Mouse (Mus musculus): ENCODE results near the gene Duxbl1. TPM values are rescaled to one million over a fixed set of nuclear protein-coding genes. Genes with fewer than 3 reads are reported as not detected.
"Not testable (repeated sequence)": the region's sequence is repeated elsewhere in the genome, so short reads cannot be mapped to it uniquely, and the experiment has no call there.

Duxbl1 gene
- polyA plus RNA-seq (2016; fragmentation: Nextera tagmentation; extraction: Ambion mirVana): 0.20 TPM in 1 of 2 replicates, not detected in the other

DNA sequence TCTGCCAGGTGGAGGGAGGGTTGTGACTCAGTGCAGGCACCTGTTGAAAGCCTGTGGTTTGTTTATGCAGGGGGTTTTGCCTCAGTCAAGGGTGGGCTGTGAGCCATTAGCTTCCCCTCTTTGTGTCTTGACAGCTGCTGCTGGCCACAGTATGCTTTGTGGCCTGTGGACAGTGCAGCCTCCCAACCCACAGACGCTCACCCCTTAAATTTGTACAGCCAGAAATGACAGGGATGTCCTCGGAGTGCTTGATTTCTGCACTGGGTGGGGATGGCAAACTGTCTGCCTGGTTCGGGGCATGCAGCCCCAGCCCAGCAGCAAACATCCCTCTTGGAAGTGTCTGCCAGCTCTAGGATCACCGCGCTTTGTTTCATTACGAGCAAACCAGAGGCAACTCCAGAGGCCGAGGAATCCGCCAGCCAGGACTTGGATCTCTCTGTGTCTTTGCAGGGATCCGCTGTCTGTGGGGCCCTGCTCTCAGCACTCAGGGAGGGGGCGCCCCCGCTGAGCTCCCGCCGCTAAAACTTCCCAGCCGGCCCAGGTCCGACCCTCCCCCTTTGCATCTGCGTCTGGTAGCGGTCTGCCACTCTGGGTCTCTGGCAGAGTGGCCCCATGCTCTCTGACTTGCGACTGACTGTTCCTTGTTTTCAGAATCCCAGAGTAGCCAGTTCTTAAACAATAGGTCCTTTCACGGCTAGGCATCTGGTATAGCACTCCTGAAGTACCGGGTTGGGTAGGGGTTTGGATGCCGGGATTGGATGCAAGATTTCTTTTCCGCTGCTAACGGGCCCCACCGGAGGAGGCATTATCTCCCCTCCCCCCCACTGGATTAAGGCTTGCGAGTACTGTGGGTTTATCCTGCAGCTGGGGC, at the start of gene Duxbl1:
TSS of gene Duxbl1 (plus strand) at position 207 of the 871 bp plus-strand sequence.
- H3K9me3 ChIP-seq (replicated peaks); H3K4me3 ChIP-seq; H3K4me1 ChIP-seq; H3K36me3 ChIP-seq; H3K27ac ChIP-seq; ATAC-seq; H3K27me3 ChIP-seq (replicated peaks); H3K4me2 ChIP-seq; H3K9ac ChIP-seq: not testable (repeated sequence)
- WGBS (ENCODE audit: insufficient replicate concordance): no CpG with 5 or more reads among the region's 25 CpGs

DNA sequence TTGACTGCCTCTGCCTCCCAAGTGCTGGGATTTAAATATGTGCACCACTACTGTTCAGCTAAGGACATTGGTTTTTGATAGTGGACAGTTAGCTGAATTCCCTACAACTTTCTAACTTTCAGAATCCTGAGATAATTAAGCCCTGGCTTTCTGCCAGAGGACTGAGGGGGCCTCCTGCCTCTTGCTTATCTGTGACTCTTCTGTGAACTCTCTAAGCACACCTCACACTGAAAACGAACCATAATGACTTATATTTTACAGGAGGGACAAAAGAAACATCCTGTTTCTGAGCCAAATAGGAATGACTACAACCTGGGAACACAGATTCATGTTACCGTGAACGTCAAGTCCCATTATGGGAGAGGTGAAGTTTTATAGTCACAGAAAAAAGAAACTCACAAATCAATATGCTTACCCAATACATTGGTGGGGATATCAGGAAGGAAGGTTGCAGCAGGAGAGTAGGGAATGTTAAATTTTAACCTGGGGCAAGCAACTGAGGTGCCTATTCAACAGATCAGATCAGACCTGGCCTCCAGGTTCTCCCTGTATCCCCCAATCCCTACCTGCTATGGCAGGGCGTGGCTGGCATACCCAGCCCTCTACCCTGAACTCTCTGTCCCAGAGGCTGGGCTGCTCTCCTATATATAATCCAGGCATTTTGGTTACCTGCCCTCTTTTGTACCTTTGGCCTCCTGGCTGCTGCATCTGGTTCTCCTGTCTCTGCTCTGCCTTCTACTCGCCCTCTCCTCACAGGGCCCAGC, 41.3 kb upstream of the Duxbl1 start:
- H3K27me3 ChIP-seq (replicated peaks); H3K27ac ChIP-seq; H3K4me3 ChIP-seq; H3K4me1 ChIP-seq; H3K9me3 ChIP-seq (replicated peaks); H3K4me2 ChIP-seq; H3K36me3 ChIP-seq; H3K9ac ChIP-seq: not testable (repeated sequence)
- no CpG with 5 or more reads among the region's 5 CpGs for WGBS (ENCODE audit: insufficient replicate concordance)
- peak; percentile 44; the same call in 1 of the 2 replicates for ATAC-seq

DNA sequence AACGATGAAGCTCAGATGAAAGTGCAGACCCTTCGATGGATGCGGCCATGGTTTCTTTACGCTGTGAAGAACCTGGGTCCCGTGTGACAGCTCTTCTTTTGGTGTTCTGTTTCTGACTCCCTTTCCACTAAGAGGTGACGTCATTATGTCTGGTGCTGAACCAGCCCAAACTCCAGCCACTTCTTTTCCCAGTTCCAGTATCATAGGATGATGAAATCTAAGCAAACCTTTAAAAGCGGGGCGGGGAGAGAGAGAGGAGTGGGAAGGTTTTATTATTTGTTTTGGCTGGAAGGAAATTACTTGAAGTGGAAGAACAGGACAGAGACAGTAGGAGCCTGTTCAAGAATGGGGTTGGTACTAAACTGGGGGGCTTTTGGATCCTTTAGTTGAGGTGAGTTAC, 40.4 kb upstream of the Duxbl1 start, which contains the start of gene Cphx1:
TSS of gene Cphx1 (plus strand) at position 301 of the 400 bp plus-strand sequence.
- not testable (repeated sequence) for H3K4me3 ChIP-seq; H3K4me2 ChIP-seq; H3K27ac ChIP-seq; H3K9ac ChIP-seq; ATAC-seq; H3K27me3 ChIP-seq (replicated peaks); H3K9me3 ChIP-seq (replicated peaks); H3K4me1 ChIP-seq; H3K36me3 ChIP-seq
- WGBS (ENCODE audit: insufficient replicate concordance): no CpG with 5 or more reads among the region's 8 CpGs

GRCm38 (mm10) chr14:25957861-25958260, 20.5 kb upstream of the Duxbl1 start:
- H3K36me3 ChIP-seq; H3K27me3 ChIP-seq (replicated peaks); H3K4me1 ChIP-seq; ATAC-seq; H3K27ac ChIP-seq; H3K9ac ChIP-seq; H3K9me3 ChIP-seq (replicated peaks); H3K4me2 ChIP-seq; H3K4me3 ChIP-seq: not testable (repeated sequence)
- WGBS (ENCODE audit: insufficient replicate concordance): no CpG with 5 or more reads among the region's 3 CpGs

DNA sequence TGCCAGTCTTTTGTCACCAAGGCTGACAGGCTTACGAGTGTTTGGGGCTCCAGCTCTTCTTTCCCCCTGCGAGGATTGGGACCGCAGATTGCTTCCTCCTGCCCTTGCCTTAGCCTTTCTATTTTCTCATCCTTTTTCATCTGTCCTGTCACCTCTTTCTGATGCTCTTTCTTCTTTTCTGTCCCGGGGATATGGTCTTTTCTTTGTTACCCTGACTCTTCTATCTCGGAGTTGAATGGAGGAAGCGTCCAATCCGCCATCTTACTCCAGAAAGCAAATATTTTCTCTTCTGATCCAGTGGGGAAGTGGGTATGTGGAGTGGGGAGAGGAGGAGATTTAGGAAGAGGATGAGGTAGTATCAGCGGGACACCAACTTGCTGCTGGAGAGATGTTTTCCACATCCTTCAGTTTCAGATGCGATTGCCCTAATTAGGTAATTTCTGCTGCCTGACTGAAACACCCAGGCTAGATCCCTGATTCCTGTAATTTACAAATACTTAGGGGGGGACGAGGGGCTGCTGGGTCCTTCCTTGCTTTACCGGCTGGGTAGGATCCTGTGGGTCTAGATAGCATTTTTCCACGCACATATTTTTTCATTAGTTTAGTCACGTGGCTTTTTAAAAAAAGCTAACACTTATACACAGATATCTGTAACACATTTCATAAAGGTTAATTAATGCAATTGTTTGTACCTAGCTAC, 1.0 kb downstream of the Duxbl1 start:
- H3K27me3 ChIP-seq (replicated peaks); H3K9ac ChIP-seq; ATAC-seq; H3K4me2 ChIP-seq; H3K9me3 ChIP-seq (replicated peaks); H3K36me3 ChIP-seq; H3K4me1 ChIP-seq; H3K4me3 ChIP-seq; H3K27ac ChIP-seq: not testable (repeated sequence)
- WGBS (ENCODE audit: insufficient replicate concordance): 6% methylated on average over 7 of the region's 13 CpGs

DNA sequence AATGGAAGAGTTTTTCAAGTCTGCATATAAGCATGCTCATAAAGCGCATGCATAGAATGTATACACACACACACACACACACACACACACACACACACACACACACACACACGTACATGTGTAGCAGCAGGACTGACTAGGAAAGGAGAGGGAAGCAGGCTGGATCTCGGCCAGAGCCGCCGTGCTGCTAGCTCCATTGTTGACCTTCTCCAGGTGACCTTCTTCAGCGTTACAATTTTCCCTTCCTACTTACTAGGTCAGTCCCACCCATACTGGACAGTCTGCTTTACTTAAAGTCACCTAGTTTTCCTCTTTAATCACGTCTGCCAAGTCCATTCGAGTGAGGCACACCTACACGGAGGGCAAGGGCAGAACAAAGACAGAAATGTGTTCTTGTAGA, 3.5 kb downstream of the Duxbl1 start:
- not testable (repeated sequence) for H3K27ac ChIP-seq; ATAC-seq; H3K4me2 ChIP-seq; H3K4me3 ChIP-seq; H3K27me3 ChIP-seq (replicated peaks); H3K9me3 ChIP-seq (replicated peaks); H3K36me3 ChIP-seq; H3K4me1 ChIP-seq; H3K9ac ChIP-seq
- WGBS (ENCODE audit: insufficient replicate concordance): 63% methylated on average over 5 of the region's 9 CpGs

DNA sequence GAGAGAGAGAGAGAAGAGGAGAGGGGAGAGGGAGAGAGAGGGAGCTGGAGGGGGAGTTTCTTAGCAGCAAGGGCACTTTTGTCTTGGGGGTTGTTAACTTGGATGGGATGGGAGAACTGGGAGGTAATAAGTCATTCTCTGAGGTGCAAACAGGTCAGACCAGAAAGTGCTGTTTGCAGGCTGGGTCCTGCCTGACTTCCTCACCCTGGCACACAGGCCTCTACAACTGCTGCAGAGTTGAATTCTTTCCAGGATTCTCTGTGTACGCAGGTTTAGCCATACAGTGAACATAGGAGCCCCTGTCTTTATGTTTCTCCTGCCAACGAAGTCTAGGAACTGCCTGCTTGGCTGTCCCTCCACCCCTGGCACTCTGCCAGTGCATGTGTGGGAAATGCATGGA, 29.1 kb downstream of the Duxbl1 start:
- H3K4me1 ChIP-seq; H3K36me3 ChIP-seq; H3K9ac ChIP-seq; ATAC-seq; H3K4me2 ChIP-seq; H3K9me3 ChIP-seq (replicated peaks); H3K4me3 ChIP-seq; H3K27me3 ChIP-seq (replicated peaks); H3K27ac ChIP-seq: not testable (repeated sequence)
- WGBS (ENCODE audit: insufficient replicate concordance): no CpG with 5 or more reads among the region's 2 CpGs

DNA sequence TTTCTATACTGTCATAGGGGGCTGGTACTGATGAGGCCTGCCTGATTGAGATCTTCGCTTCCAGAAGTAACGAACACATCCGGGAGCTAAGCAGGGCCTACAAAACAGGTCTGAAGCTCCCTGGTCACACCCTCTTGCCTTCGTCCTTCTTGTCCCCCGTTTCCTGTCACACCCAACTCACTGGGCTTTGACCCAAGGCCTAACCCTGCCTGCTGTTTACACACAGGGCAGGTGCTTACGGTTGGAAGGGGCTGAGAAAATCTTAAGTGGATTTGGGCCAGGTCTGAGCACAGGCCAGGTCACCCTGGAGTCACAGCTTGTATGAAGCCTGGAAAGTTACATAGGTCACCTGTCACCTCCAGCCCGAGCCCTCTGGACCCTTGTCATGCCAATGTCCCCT, 38.0 kb downstream of the Duxbl1 start:
- H3K4me1 ChIP-seq; H3K4me3 ChIP-seq; H3K27me3 ChIP-seq (replicated peaks); H3K9me3 ChIP-seq (replicated peaks); H3K27ac ChIP-seq; ATAC-seq; H3K4me2 ChIP-seq; H3K36me3 ChIP-seq; H3K9ac ChIP-seq: not testable (repeated sequence)
- no CpG with 5 or more reads among the region's 7 CpGs for WGBS (ENCODE audit: insufficient replicate concordance)

GRCm38 (mm10) chr14:26021555-26021954, 43.2 kb downstream of the Duxbl1 start:
- not testable (repeated sequence) for H3K4me3 ChIP-seq; H3K4me2 ChIP-seq; H3K4me1 ChIP-seq; H3K27ac ChIP-seq; ATAC-seq; H3K9ac ChIP-seq; H3K36me3 ChIP-seq; H3K27me3 ChIP-seq (replicated peaks); H3K9me3 ChIP-seq (replicated peaks)
- WGBS (ENCODE audit: insufficient replicate concordance): no CpG with 5 or more reads among the region's 9 CpGs

DNA sequence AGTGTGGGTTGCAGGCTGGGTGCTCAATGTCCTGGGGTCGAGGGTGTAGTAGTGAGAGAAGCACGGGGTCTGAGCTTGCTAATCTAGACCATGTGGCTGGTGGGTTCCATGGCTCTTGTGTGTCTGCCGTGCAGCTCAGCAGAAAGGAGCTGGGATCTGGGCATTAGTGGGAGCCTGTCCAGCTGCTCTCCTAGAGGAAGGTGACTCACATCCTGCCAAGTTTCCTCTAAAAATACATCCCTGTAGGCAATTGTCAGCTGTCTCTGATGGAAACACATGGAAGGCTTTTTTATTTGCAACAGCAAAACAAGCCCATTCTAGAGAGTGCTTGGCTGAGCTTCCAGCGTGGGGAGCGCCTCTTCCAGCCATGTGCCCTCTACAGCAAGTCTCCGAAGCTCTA, 44.5 kb downstream of the Duxbl1 start:
- not testable (repeated sequence) for H3K27ac ChIP-seq; H3K4me3 ChIP-seq; H3K36me3 ChIP-seq; ATAC-seq; H3K4me2 ChIP-seq; H3K27me3 ChIP-seq (replicated peaks); H3K9me3 ChIP-seq (replicated peaks); H3K9ac ChIP-seq; H3K4me1 ChIP-seq
- no CpG with 5 or more reads among the region's 6 CpGs for WGBS (ENCODE audit: insufficient replicate concordance)

DNA sequence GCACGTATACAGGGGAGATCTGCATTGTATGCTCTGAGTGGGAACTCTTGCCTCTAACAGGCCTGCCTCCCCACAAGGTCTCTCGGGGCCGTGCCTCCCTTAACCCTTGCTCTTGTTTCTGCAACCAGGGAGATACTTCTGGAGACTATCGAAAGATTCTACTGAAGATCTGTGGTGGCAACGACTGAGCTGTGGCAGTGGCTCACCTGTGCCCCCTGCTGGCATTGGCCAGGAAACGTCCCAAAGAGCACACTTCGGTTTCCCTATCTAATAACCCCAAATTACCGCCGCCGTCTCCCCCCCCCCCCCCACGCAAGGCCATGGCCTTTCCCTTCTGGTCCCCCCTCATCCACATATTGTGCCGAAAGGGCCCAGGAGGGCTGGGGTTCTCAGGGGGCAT, 47.3 kb downstream of the Duxbl1 start:
- H3K9ac ChIP-seq; H3K4me3 ChIP-seq; ATAC-seq; H3K27ac ChIP-seq; H3K36me3 ChIP-seq; H3K4me1 ChIP-seq; H3K9me3 ChIP-seq (replicated peaks); H3K27me3 ChIP-seq (replicated peaks); H3K4me2 ChIP-seq: not testable (repeated sequence)
- WGBS (ENCODE audit: insufficient replicate concordance): no CpG with 5 or more reads among the region's 12 CpGs

DNA sequence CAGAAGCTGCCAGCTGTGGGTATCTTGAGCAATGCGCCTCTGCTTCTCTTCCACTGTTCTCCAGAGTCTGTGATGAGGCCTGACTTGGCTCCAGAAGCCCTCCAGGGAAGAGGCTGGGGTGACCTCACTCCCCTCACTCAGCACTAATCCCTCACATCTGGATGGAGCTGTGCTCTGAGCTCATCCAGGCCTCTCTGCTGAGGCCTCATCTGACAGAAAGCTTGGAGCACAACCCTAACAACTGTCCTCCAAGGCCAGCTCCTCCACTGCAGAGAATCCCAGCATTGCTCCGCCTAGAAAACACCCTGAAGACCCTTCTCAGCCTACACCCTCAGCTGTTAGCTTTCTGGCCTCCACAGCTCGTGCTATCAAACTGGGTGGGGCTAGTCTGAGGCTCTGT, 56.0 kb downstream of the Duxbl1 start:
- WGBS (ENCODE audit: insufficient replicate concordance): no CpG with 5 or more reads among the region's 3 CpGs
- not testable (repeated sequence) for H3K27ac ChIP-seq; ATAC-seq; H3K27me3 ChIP-seq (replicated peaks); H3K9ac ChIP-seq; H3K36me3 ChIP-seq; H3K9me3 ChIP-seq (replicated peaks); H3K4me3 ChIP-seq; H3K4me2 ChIP-seq; H3K4me1 ChIP-seq

All from liver, embryonic 12.5 days (tissue).